Mouse (Mus musculus): ENCODE measurements around the gene Traf4. TPM values are rescaled to one million over a fixed set of nuclear protein-coding genes. Genes with fewer than 3 reads are reported as not detected.
A peak's percentile ranks its signal among the peaks of the same experiment; 100 is the strongest.

The Traf4 gene
- polyA plus RNA-seq, 1 experiment from 2014 or later: 28.0 TPM

DNA sequence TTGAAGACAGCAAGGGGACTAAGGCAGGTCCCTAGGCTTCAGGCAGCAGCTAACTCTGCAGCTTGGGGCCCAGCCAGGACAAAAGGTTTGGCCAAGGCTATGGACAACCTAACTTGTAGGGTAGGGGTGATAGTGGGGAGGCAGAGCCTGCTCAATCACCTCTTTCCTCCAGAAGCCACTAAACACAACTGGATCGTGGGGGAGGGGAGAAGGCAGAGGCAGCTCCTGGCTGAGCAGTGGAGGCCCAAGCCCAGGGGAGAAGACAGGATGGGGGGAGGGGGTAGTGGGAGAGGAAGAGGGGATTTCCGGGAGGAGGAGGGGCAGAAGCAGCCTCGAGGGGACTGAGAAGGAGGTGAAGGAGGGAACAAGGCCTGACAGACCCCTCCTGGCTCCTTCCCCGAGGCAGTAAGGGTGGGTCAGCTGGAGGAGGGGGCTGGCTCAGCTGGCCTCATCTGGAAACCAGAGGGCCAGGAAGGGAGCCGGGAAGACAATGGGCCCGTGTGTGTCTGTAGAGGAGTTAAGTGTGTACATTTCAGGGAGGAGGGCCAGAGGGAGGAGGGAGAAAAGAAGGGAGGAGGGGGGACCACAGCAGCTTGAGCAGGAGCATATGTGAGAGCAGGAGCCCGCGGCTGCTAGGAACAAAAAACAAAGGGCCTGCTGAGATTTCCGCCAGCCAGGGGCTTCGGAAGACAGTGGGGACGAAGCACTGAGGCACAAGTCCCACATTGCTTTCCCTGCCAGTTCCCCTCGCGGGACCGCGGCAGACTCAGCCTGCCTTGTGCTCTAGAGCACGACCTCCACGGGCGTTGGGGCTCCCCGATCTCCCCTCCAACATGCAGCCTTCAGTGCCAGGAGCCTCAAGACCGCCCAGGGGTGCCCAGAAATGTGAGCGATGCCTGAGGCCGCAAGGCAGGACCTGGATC is 1.4 kb downstream of the Traf4 start:
- H3K9ac ChIP-seq: peak overlapping the region; percentile 99
- H3K36me3 ChIP-seq: peaks cover 42% of the 10 kb centered on the region
- 2% methylated on average over 22 of the region's 22 CpGs for WGBS (ENCODE audit: insufficient replicate concordance)
- ATAC-seq (ENCODE audit: low read depth) (no peak), DNase-seq (no peak)
- no peaks in the 10 kb centered on the region for H3K9me3 ChIP-seq (replicated peaks)
- H3K4me3 ChIP-seq (replicated peaks): peak overlapping the region; percentile 95
- peak overlapping the region; percentile 100 for H3K4me2 ChIP-seq
- H3K27me3 ChIP-seq: no peaks in the 10 kb centered on the region
- H3K4me1 ChIP-seq (replicated peaks): peaks cover 91% of the 10 kb centered on the region
- peak overlapping the region; percentile 91 for H3K27ac ChIP-seq

DNA sequence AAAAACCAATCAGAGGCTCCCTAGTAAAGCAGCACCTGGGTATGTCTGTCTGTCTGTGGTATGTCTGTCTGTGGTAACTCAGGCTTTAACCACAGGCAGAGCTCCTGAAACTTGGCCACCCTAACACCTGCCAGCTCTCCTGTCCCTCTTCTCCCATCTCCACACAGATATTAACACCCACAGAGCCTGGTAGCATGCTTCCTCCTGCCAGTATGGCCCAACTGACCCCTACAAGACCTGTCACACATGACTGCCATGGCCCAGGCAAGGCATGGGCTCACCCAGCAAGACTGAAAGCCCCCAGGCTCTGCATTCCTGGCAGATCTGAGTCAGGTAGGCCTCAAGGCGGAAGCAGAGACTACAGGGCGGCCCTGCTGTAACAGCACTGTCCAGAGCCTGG is 2.3 kb downstream of the Traf4 start:
- Histone ChIP-seq H3K4me2 (peak overlapping the region; percentile 100), H3K4me3 (replicated peaks) (peak overlapping the region; percentile 95), H3K27ac (peak overlapping the region; percentile 91), H3K27me3 (no peaks in the 10 kb centered on the region), H3K9me3 (replicated peaks) (no peaks in the 10 kb centered on the region), H3K4me1 (replicated peaks) (peaks cover 86% of the 10 kb centered on the region), H3K9ac (peak overlapping the region; percentile 99), H3K36me3 (peaks cover 51% of the 10 kb centered on the region)
- DNase-seq (no peak), ATAC-seq (ENCODE audit: low read depth) (no peak)
- WGBS (ENCODE audit: insufficient replicate concordance): 87% methylated on average over 2 of the region's 2 CpGs

DNA sequence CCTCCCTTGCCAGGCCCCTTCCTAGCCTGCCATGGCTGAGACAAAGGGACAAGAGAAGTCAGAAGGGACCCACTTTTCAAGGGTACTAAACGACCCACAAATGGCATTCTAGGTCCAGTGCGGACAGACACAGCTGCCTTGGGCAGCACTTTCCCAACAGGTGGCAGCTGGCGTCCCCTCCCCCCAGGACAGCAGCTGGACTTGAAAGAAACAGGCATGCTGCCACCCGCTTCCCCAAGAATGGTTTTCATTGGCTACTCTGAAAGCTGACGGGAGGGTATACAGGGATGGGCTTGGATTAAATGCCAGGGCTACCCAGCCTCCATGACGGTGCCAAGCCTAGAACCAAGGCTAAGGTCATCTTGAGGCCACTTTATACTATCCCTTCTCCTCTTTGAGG is 2.9 kb downstream of the Traf4 start:
- H3K27me3 ChIP-seq: no peaks in the 10 kb centered on the region
- DNase-seq (no peak), ATAC-seq (ENCODE audit: low read depth) (no peak)
- H3K9ac ChIP-seq: peak overlapping the region; percentile 99
- H3K4me3 ChIP-seq (replicated peaks): peak overlapping the region; percentile 95
- WGBS (ENCODE audit: insufficient replicate concordance): 74% methylated on average over 6 of the region's 6 CpGs
- H3K4me1 ChIP-seq (replicated peaks): peaks cover 82% of the 10 kb centered on the region
- peak overlapping the region; percentile 91 for H3K27ac ChIP-seq
- H3K9me3 ChIP-seq (replicated peaks): no peaks in the 10 kb centered on the region
- peak overlapping the region; percentile 100 for H3K4me2 ChIP-seq
- peaks cover 57% of the 10 kb centered on the region for H3K36me3 ChIP-seq

DNA sequence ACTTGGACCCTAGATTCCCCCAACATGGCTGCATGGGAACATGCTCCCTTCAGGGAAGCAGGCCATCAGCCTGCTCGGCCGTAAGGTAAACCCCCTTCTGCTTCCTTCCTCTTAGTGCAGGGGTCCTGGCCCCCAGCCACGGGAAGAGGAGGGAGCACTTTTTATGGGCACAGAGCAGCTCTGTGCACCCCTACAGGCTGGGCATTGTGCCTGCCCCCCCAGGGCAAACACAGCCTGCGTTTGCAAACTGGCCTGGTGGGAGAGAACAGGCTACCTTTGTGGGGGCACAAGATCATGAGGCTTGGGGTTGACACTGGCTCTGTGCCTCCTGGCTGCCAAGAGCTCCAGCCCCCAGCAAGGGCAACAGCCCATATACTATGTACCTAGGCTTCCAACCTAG is 3.4 kb downstream of the Traf4 start:
- Histone ChIP-seq H3K9ac (peak overlapping the region; percentile 99), H3K27ac (peak overlapping the region; percentile 91)

DNA sequence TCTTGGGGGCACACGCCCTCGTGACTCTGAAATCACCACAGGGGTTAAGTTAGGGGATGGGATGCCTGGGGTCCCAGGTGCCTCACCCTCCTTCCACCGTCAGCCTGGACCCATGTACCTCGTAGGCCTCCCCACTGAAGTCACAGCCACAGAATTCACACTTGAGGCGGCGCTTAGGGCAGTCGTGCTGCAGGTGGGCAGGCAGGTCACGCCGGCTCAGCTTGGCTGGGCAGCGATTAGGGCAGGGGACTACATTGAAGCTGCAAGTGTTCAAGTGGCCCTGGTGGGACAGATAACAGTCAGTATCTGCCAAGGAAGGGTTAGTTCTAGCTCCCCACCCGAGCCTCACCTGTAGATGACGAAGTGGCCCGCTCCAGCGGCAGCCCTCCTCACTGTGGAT is 4.2 kb downstream of the Traf4 start:
- no peak for ATAC-seq (ENCODE audit: low read depth)
- Histone ChIP-seq H3K36me3 (peaks cover 68% of the 10 kb centered on the region), H3K27me3 (no peaks in the 10 kb centered on the region), H3K27ac (peak overlapping the region; percentile 34), H3K9me3 (replicated peaks) (no peaks in the 10 kb centered on the region), H3K9ac (peak overlapping the region; percentile 99; the same call in 1 of the 2 replicates), H3K4me2 (no peak overlapping the region), H3K4me1 (replicated peaks) (peaks cover 69% of the 10 kb centered on the region), H3K4me3 (replicated peaks) (no peak overlapping the region)
- no peak for DNase-seq
- WGBS (ENCODE audit: insufficient replicate concordance): 69% methylated on average over 14 of the region's 14 CpGs

More for the DNA sequence above, 3.4 kb downstream of the Traf4 start:
- ATAC-seq (ENCODE audit: low read depth): no peak
- peak overlapping the region; percentile 95; the same call in 1 of the 2 replicates for H3K4me3 ChIP-seq (replicated peaks)
- peak overlapping the region; percentile 100 for H3K4me2 ChIP-seq
- H3K36me3 ChIP-seq: peaks cover 61% of the 10 kb centered on the region
- DNase-seq: no peak
- H3K9me3 ChIP-seq (replicated peaks): no peaks in the 10 kb centered on the region
- no peaks in the 10 kb centered on the region for H3K27me3 ChIP-seq
- peaks cover 77% of the 10 kb centered on the region for H3K4me1 ChIP-seq (replicated peaks)
- WGBS (ENCODE audit: insufficient replicate concordance): 61% methylated on average over 4 of the region's 4 CpGs

GRCm38 (mm10) chr11:78160675-78161074 is 4.7 kb downstream of the Traf4 start:
- DNase-seq: no peak
- Histone ChIP-seq H3K27ac (peak overlapping the region; percentile 34; the same call in 1 of the 2 replicates), H3K36me3 (peaks cover 70% of the 10 kb centered on the region), H3K9ac (no peak overlapping the region), H3K4me2 (no peak overlapping the region), H3K27me3 (no peaks in the 10 kb centered on the region), H3K9me3 (replicated peaks) (no peaks in the 10 kb centered on the region), H3K4me3 (replicated peaks) (no peak overlapping the region), H3K4me1 (replicated peaks) (peaks cover 64% of the 10 kb centered on the region)
- no peak for ATAC-seq (ENCODE audit: low read depth)
- WGBS (ENCODE audit: insufficient replicate concordance): 90% methylated on average over 3 of the region's 3 CpGs

DNA sequence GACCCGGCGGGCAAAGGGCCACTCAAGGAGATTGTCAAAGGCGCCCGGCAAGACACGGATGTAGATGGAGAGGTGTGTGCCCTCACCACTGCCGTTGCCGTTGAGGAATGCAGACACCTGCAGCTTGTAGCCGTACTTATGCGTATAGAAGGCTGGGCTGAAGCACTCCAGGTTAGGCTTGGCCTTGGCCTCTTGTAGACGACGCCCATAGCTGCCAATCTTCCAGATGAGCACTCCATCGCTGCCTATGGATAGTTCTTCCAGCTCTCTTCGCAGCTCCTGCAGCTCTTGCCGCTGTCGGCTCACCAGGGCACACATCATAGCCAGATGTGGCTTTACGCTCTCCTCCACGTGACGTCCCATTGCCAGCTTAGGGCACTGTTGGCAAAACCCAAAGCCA is 5.2 kb downstream of the Traf4 start:
- Histone ChIP-seq H3K4me2 (no peak overlapping the region), H3K27ac (no peak overlapping the region), H3K36me3 (peaks cover 72% of the 10 kb centered on the region), H3K4me1 (replicated peaks) (peaks cover 62% of the 10 kb centered on the region), H3K9me3 (replicated peaks) (no peaks in the 10 kb centered on the region), H3K4me3 (replicated peaks) (no peak overlapping the region), H3K27me3 (no peaks in the 10 kb centered on the region), H3K9ac (no peak overlapping the region)
- ATAC-seq (ENCODE audit: low read depth): no peak
- WGBS (ENCODE audit: insufficient replicate concordance): 88% methylated on average over 18 of the region's 18 CpGs
- DNase-seq: no peak

- Histone ChIP-seq H3K36me3 (peaks cover 78% of the 10 kb centered on the region), H3K9me3 (replicated peaks) (no peaks in the 10 kb centered on the region), H3K27me3 (no peaks in the 10 kb centered on the region), H3K4me2 (no peak overlapping the region), H3K4me3 (replicated peaks) (no peak overlapping the region), H3K27ac (no peak overlapping the region), H3K4me1 (replicated peaks) (peaks cover 60% of the 10 kb centered on the region), H3K9ac (no peak overlapping the region)
- ATAC-seq (ENCODE audit: low read depth) (no peak), DNase-seq (no peak)
- WGBS (ENCODE audit: insufficient replicate concordance): 86% methylated on average over 7 of the region's 7 CpGs
Observed at GRCm38 (mm10) chr11:78159557-78159956, 5.8 kb downstream of the Traf4 start.

- H3K27ac ChIP-seq: no peak overlapping the region
- DNase-seq: peak; percentile 77
- ATAC-seq (ENCODE audit: low read depth): peak; percentile 65
- no peaks in the 10 kb centered on the region for H3K27me3 ChIP-seq
- peaks cover 56% of the 10 kb centered on the region for H3K4me1 ChIP-seq (replicated peaks)
- H3K9me3 ChIP-seq (replicated peaks): no peaks in the 10 kb centered on the region
- H3K9ac ChIP-seq: no peak overlapping the region
- no peak overlapping the region for H3K4me3 ChIP-seq (replicated peaks)
- peaks cover 83% of the 10 kb centered on the region for H3K36me3 ChIP-seq
- no peak overlapping the region for H3K4me2 ChIP-seq
- 13% methylated on average over 2 of the region's 2 CpGs for WGBS (ENCODE audit: insufficient replicate concordance)
Observed at GRCm38 (mm10) chr11:78159096-78159495, 6.3 kb downstream of the Traf4 start.

- peaks cover 77% of the 10 kb centered on the region for H3K36me3 ChIP-seq
- no peak overlapping the region for H3K9ac ChIP-seq
- no peak for DNase-seq
- no peak overlapping the region for H3K4me3 ChIP-seq (replicated peaks)
- no peak for ATAC-seq (ENCODE audit: low read depth)
- H3K9me3 ChIP-seq (replicated peaks): no peaks in the 10 kb centered on the region
- H3K27me3 ChIP-seq: no peaks in the 10 kb centered on the region
- no peak overlapping the region; the same call in 1 of the 2 replicates for H3K27ac ChIP-seq
- 84% methylated on average over 6 of the region's 6 CpGs for WGBS (ENCODE audit: insufficient replicate concordance)
- peaks cover 27% of the 10 kb centered on the region for H3K4me1 ChIP-seq (replicated peaks)
- no peak overlapping the region for H3K4me2 ChIP-seq
Observed at GRCm38 (mm10) chr11:78156156-78156699, 9.2 kb downstream of the Traf4 start.

- H3K27me3 ChIP-seq: no peaks in the 10 kb centered on the region
- 82% methylated on average over 5 of the region's 5 CpGs for WGBS (ENCODE audit: insufficient replicate concordance)
- DNase-seq: no peak
- H3K27ac ChIP-seq: peak overlapping the region; percentile 21; the same call in 1 of the 2 replicates
- H3K4me2 ChIP-seq: no peak overlapping the region
- H3K9me3 ChIP-seq (replicated peaks): no peaks in the 10 kb centered on the region
- H3K9ac ChIP-seq: no peak overlapping the region
- H3K4me3 ChIP-seq (replicated peaks): no peak overlapping the region
- H3K4me1 ChIP-seq (replicated peaks): peaks cover 22% of the 10 kb centered on the region
- ATAC-seq (ENCODE audit: low read depth): no peak
- H3K36me3 ChIP-seq: peaks cover 74% of the 10 kb centered on the region
Observed at GRCm38 (mm10) chr11:78155674-78156073, 9.7 kb downstream of the Traf4 start.

All from liver, embryonic 13.5 days (tissue).